Mouse (Mus musculus): ENCODE measurements around the gene Irf3. TPM values are rescaled to one million over a fixed set of nuclear protein-coding genes. Genes with fewer than 3 reads are reported as not detected.

Irf3 gene
- polyA plus RNA-seq, 1 experiment: 108 TPM

DNA sequence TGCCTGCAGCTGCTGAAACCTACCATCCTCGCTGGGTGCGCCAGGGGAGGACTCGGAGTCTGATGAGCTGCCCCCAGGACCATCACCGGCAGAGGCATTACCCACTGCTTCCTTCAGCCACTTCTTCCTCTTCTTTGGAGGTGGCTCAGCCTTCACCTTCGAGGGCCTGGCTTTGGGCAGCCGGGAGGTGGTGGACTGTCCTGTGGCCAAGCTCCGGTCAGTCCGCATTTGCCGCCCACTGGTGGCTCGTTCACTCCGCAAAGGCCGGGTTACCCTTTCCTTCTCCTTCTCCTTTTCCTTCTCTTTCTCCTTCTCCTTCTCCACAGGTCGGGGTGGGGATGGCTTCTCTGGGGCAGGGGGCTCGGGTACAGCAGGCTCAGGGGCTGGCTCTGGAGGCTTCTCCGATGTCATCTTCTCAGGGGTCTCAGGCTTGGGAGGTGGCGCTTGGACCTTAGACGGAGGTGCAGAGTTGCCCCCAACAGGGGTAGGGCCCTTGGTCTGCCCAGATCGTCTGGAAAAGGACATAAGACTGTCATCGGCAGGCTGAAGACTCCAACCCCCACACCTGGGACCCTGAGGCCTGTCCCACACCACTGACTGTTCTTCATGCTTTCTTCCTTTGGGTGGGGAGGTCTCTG is 36.4 kb downstream of the Irf3 start:
- no peaks in the 10 kb centered on the region for H3K4me1 ChIP-seq (ENCODE audit: control insufficient read depth, insufficient read depth, low read length)
- H3K27ac ChIP-seq (ENCODE audit: control insufficient read depth, insufficient read depth, low read depth, low read length): no peak overlapping the region
- H3K4me3 ChIP-seq (ENCODE audit: control insufficient read depth, low read depth, low read length): no peak overlapping the region
- no peaks in the 10 kb centered on the region for H3K36me3 ChIP-seq (ENCODE audit: control insufficient read depth, insufficient read depth, low read length)
- H3K27me3 ChIP-seq (ENCODE audit: control insufficient read depth, insufficient read depth, low read length): no peaks in the 10 kb centered on the region
- TF ChIP-seq POLR2A (IDR thresholded peaks at IDR 0.05; ENCODE audit: control insufficient read depth, low read depth, low read length) (no peak), CTCF (IDR thresholded peaks at IDR 0.05; ENCODE audit: control insufficient read depth, insufficient read depth, insufficient replicate concordance, low read depth, low read length) (no peak)

- TF ChIP-seq POLR2A (IDR thresholded peaks at IDR 0.05; ENCODE audit: control insufficient read depth, low read depth, low read length) (no peak), CTCF (IDR thresholded peaks at IDR 0.05; ENCODE audit: control insufficient read depth, insufficient read depth, insufficient replicate concordance, low read depth, low read length) (no peak)
- no peaks in the 10 kb centered on the region for H3K36me3 ChIP-seq (ENCODE audit: control insufficient read depth, insufficient read depth, low read length)
Measured at GRCm38 (mm10) chr7:45035631-45036030, 38.2 kb downstream of the Irf3 start.

DNA sequence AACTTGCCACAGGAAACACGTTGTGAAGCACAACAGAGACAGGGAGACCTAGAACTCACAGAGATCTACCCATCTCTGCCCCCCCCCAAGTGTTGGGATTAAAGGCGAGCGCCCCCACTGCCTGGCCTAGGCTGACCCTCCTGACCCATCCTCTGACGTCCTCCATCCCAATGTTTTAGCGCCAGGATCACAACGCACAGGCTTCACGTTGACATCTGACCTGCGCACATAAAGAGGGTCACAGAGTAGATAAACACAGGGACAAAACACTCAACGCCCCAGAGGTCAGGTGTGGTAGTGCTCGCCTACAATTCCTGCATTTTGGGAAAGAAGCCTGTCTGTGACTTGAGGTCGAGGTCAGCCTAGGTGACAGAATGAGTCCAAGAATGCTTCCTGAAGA is 39.3 kb downstream of the Irf3 start:
- no peaks in the 10 kb centered on the region for H3K36me3 ChIP-seq (ENCODE audit: control insufficient read depth, insufficient read depth, low read length)
- H3K4me3 ChIP-seq (ENCODE audit: control insufficient read depth, low read depth, low read length): no peak overlapping the region
- no peaks in the 10 kb centered on the region for H3K27me3 ChIP-seq (ENCODE audit: control insufficient read depth, insufficient read depth, low read length)
- H3K4me1 ChIP-seq (ENCODE audit: control insufficient read depth, insufficient read depth, low read length): no peaks in the 10 kb centered on the region
- TF ChIP-seq POLR2A (IDR thresholded peaks at IDR 0.05; ENCODE audit: control insufficient read depth, low read depth, low read length) (no peak), CTCF (IDR thresholded peaks at IDR 0.05; ENCODE audit: control insufficient read depth, insufficient read depth, insufficient replicate concordance, low read depth, low read length) (no peak)
- H3K27ac ChIP-seq (ENCODE audit: control insufficient read depth, insufficient read depth, low read depth, low read length): no peak overlapping the region

More at GRCm38 (mm10) chr7:45035631-45036030, 38.2 kb downstream of the Irf3 start:
- no peak overlapping the region for H3K27ac ChIP-seq (ENCODE audit: control insufficient read depth, insufficient read depth, low read depth, low read length)
- H3K4me1 ChIP-seq (ENCODE audit: control insufficient read depth, insufficient read depth, low read length): no peaks in the 10 kb centered on the region
- H3K4me3 ChIP-seq (ENCODE audit: control insufficient read depth, low read depth, low read length): no peak overlapping the region
- H3K27me3 ChIP-seq (ENCODE audit: control insufficient read depth, insufficient read depth, low read length): no peaks in the 10 kb centered on the region

DNA sequence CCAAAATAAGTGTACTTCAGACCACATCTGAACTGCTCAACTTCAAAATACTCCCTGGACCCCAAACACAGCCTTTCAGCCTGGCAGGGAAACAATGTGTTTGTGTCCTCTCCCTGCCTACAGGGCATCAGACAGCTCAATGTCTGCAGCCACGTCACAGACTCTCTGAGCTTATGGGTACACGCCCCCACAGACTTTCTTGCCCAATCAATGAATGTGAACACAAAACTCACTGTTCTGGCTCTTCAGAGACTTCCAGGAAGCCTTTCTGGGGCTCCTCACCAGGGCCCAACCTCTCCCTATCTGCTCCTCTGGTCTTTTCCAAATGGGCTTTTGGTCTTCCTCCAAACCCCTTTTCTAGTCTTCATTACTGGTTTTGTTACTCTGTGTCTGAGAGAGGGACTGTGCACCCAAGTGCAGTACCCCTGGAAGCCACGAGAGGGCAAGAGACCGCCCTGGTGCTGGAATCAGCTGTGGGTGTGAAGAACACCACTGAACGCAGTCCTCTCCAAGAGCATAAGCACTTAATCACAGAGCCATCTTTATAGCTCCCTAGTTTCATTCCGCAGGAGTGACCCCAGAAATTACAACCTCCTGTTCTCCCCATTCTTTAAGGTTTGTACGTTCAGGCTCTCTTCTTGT is 40.4 kb downstream of the Irf3 start:
- Histone ChIP-seq H3K36me3 (ENCODE audit: control insufficient read depth, insufficient read depth, low read length) (no peaks in the 10 kb centered on the region), H3K4me1 (ENCODE audit: control insufficient read depth, insufficient read depth, low read length) (no peaks in the 10 kb centered on the region), H3K4me3 (ENCODE audit: control insufficient read depth, low read depth, low read length) (no peak overlapping the region), H3K27me3 (ENCODE audit: control insufficient read depth, insufficient read depth, low read length) (no peaks in the 10 kb centered on the region), H3K27ac (ENCODE audit: control insufficient read depth, insufficient read depth, low read depth, low read length) (no peak overlapping the region)
- no peak for TF ChIP-seq POLR2A (IDR thresholded peaks at IDR 0.05; ENCODE audit: control insufficient read depth, low read depth, low read length)
- peak; percentile 65; the same call in 1 of the 2 replicates for TF ChIP-seq CTCF (IDR thresholded peaks at IDR 0.05; ENCODE audit: control insufficient read depth, insufficient read depth, insufficient replicate concordance, low read depth, low read length)

- H3K27ac ChIP-seq (ENCODE audit: control insufficient read depth, insufficient read depth, low read depth, low read length): no peak overlapping the region
- no peak for TF ChIP-seq CTCF (IDR thresholded peaks at IDR 0.05; ENCODE audit: control insufficient read depth, insufficient read depth, insufficient replicate concordance, low read depth, low read length)
- no peak for TF ChIP-seq POLR2A (IDR thresholded peaks at IDR 0.05; ENCODE audit: control insufficient read depth, low read depth, low read length)
- H3K4me1 ChIP-seq (ENCODE audit: control insufficient read depth, insufficient read depth, low read length): no peaks in the 10 kb centered on the region
- H3K36me3 ChIP-seq (ENCODE audit: control insufficient read depth, insufficient read depth, low read length): no peaks in the 10 kb centered on the region
- H3K4me3 ChIP-seq (ENCODE audit: control insufficient read depth, low read depth, low read length): no peak overlapping the region
- H3K27me3 ChIP-seq (ENCODE audit: control insufficient read depth, insufficient read depth, low read length): no peaks in the 10 kb centered on the region
Measured at GRCm38 (mm10) chr7:45038411-45038810, 41.0 kb downstream of the Irf3 start.

DNA sequence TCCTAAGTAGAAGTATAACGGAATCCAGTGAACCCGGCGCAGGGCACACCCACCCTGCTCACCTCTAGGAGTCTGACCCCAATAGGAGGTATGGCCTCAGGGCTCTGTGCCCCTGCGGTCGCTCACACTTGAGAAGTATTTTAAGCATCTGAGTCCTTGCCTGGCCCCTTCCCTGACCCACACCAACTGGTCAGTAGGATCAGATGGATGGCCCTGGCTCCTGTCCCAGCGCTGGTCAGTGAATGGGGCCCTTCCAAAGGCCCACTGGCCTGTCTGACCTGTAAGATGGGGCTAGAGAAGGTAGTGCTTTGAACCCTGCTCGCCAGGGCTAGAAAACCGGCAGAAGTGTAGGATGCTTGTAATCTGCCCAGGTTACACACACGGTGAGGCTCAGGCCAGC is 43.4 kb downstream of the Irf3 start:
- Histone ChIP-seq H3K36me3 (ENCODE audit: control insufficient read depth, insufficient read depth, low read length) (no peaks in the 10 kb centered on the region), H3K27me3 (ENCODE audit: control insufficient read depth, insufficient read depth, low read length) (no peaks in the 10 kb centered on the region), H3K27ac (ENCODE audit: control insufficient read depth, insufficient read depth, low read depth, low read length) (no peak overlapping the region), H3K4me1 (ENCODE audit: control insufficient read depth, insufficient read depth, low read length) (no peaks in the 10 kb centered on the region), H3K4me3 (ENCODE audit: control insufficient read depth, low read depth, low read length) (no peak overlapping the region)
- TF ChIP-seq CTCF (IDR thresholded peaks at IDR 0.05; ENCODE audit: control insufficient read depth, insufficient read depth, insufficient replicate concordance, low read depth, low read length) (no peak), POLR2A (IDR thresholded peaks at IDR 0.05; ENCODE audit: control insufficient read depth, low read depth, low read length) (no peak)

- Histone ChIP-seq H3K27me3 (ENCODE audit: control insufficient read depth, insufficient read depth, low read length) (no peaks in the 10 kb centered on the region), H3K27ac (ENCODE audit: control insufficient read depth, insufficient read depth, low read depth, low read length) (no peak overlapping the region), H3K36me3 (ENCODE audit: control insufficient read depth, insufficient read depth, low read length) (no peaks in the 10 kb centered on the region), H3K4me3 (ENCODE audit: control insufficient read depth, low read depth, low read length) (no peak overlapping the region), H3K4me1 (ENCODE audit: control insufficient read depth, insufficient read depth, low read length) (no peaks in the 10 kb centered on the region)
- no peak for TF ChIP-seq CTCF (IDR thresholded peaks at IDR 0.05; ENCODE audit: control insufficient read depth, insufficient read depth, insufficient replicate concordance, low read depth, low read length)
- no peak for TF ChIP-seq POLR2A (IDR thresholded peaks at IDR 0.05; ENCODE audit: control insufficient read depth, low read depth, low read length)
Measured at GRCm38 (mm10) chr7:45043307-45043706, 45.9 kb downstream of the Irf3 start.
